In the genomic region with DNA sequence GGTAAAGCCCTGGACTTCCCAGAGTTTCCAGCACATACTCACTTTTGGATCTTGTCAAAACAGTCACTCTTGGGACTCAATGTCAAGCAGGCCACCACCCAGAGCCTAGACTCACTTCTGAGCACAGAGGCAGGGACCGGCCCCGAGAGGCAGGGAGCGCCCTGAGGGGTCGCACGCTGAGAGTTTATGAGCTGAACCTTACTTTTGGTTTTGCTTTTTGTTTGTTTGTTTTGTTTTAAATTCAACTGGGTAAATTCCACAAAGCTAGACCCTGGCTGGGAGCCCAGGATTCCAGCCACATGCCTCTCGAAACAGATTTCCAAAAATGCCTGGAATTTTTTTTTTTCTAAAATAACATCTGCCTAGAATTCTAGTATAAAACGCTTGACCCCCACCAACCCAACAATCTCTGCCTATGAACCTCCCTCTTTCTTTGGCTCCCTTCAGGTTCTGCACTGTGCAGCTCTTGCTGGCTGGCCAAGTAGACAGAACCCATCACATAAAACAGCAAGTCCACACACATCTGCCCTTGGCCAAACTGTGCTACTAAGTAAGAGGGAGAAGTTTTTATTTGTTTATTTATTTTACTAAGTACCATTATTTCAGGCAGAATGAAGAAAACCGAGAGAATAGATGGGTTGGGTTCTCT, we compare ENCODE assay signal across 11 mouse cellular contexts. TPM values are rescaled to one million over a fixed set of nuclear protein-coding genes. Genes with fewer than 3 reads are reported as not detected.
DNase-seq lines count a peak whose midpoint lies in the region; ATAC-seq and TF ChIP-seq lines count a peak whose summit lies in the region.
"Had no signal": no experiment of that assay in that cellular context is flagged by ENCODE, and none has a peak within 500 bp of the region (broad histone marks: within the 10 kb centered on the region; RNA-seq: fewer than 3 reads in every experiment).

No protein-coding gene starts in this region.

- ATAC-seq in embryonic facial prominence, embryonic 13.5 days (ENCODE audit: insufficient number of reproducible peaks, insufficient read depth, low FRiP score, low TSS enrichment, low read depth): no peak
- ATAC-seq in lung, embryonic 15.5 days (ENCODE audit: borderline replicate concordance, extremely low read depth, low FRiP score, low TSS enrichment): no peak; the same call in 1 of the 2 replicates
- no peak for ATAC-seq in forebrain, embryonic 13.5 days
- ATAC-seq: activated CD4-positive, CD25-positive, alpha-beta regulatory T cell, adult 4 months; liver, embryonic 12.5 days had no signal

- H3K9ac ChIP-seq in embryonic facial prominence, embryonic 13.5 days: no peak overlapping the region
- no peak overlapping the region for H3K9ac ChIP-seq in lung, embryonic 15.5 days
- no peak overlapping the region for H3K9ac ChIP-seq in forebrain, embryonic 13.5 days
- H3K9ac ChIP-seq: liver, embryonic 12.5 days had no signal

- H3K9me3 ChIP-seq in embryonic facial prominence, embryonic 13.5 days: no peaks in the 10 kb centered on the region
- no peaks in the 10 kb centered on the region for H3K9me3 ChIP-seq in embryonic facial prominence, embryonic 10.5 days
- no peaks in the 10 kb centered on the region for H3K9me3 ChIP-seq in lung, embryonic 15.5 days
- no peaks in the 10 kb centered on the region for H3K9me3 ChIP-seq in forebrain, embryonic 13.5 days (replicated peaks)
- H3K9me3 ChIP-seq: liver, embryonic 12.5 days had no signal

- H3K4me1 ChIP-seq in embryonic facial prominence, embryonic 13.5 days: peaks cover 22% of the 10 kb centered on the region
- H3K4me1 ChIP-seq in embryonic facial prominence, embryonic 10.5 days: peaks cover 6% of the 10 kb centered on the region; the same call in 1 of the 2 replicates
- peaks cover 14% of the 10 kb centered on the region for H3K4me1 ChIP-seq in lung, embryonic 15.5 days
- H3K4me1 ChIP-seq in lung, adult 2 months (ENCODE audit: control insufficient read depth, insufficient read depth, low read length): peaks cover 3% of the 10 kb centered on the region; the same call in 1 of the 2 replicates
- H3K4me1 ChIP-seq in forebrain, embryonic 13.5 days: no peaks in the 10 kb centered on the region
- H3K4me1 ChIP-seq: liver, embryonic 12.5 days had no signal

- no peak for DNase-seq in embryonic facial prominence, embryonic 10.5 days (ENCODE audit: low spot score)
- DNase-seq in lung, adult 2 months: no peak
- peak; percentile 67 to 83 for DNase-seq in kidney, postnatal 36 days
- DNase-seq in layer of hippocampus, postnatal 10 days (ENCODE audit: low spot score in 2 of 2): no peak
- no peak for DNase-seq in adrenal gland, adult (ENCODE audit: inconsistent age in 2 of 2, low spot score in 1 of 2)
- DNase-seq: cerebellum, postnatal 14 days had no signal

- no peak for TF ChIP-seq POLR2A in lung, adult 2 months (IDR thresholded peaks at IDR 0.05; ENCODE audit: borderline replicate concordance, extremely low read depth, low read depth, low read length)

- no peaks in the 10 kb centered on the region for H3K36me3 ChIP-seq in embryonic facial prominence, embryonic 13.5 days
- H3K36me3 ChIP-seq in embryonic facial prominence, embryonic 10.5 days (replicated peaks): no peaks in the 10 kb centered on the region
- no peaks in the 10 kb centered on the region for H3K36me3 ChIP-seq in lung, embryonic 15.5 days
- no peaks in the 10 kb centered on the region for H3K36me3 ChIP-seq in forebrain, embryonic 13.5 days (ENCODE audit: poor library complexity, severe bottlenecking)
- H3K36me3 ChIP-seq: liver, embryonic 12.5 days had no signal

- H3K4me2 ChIP-seq in embryonic facial prominence, embryonic 13.5 days: peak overlapping the region; percentile 38
- 0 out of 2 replicates have a peak overlapping the region, but pooled peaks have one; percentile 13 for H3K4me2 ChIP-seq in lung, embryonic 15.5 days
- no peak overlapping the region for H3K4me2 ChIP-seq in forebrain, embryonic 13.5 days
- H3K4me2 ChIP-seq: liver, embryonic 12.5 days had no signal

- peak overlapping the region; percentile 71 for H3K27ac ChIP-seq in embryonic facial prominence, embryonic 13.5 days
- H3K27ac ChIP-seq in embryonic facial prominence, embryonic 10.5 days (replicated peaks): no peak overlapping the region
- H3K27ac ChIP-seq in lung, embryonic 15.5 days: peak overlapping the region; percentile 4; the same call in 1 of the 2 replicates
- no peak overlapping the region for H3K27ac ChIP-seq in forebrain, embryonic 13.5 days
- H3K27ac ChIP-seq: liver, embryonic 12.5 days had no signal

- no peaks in the 10 kb centered on the region for H3K27me3 ChIP-seq in embryonic facial prominence, embryonic 13.5 days
- no peaks in the 10 kb centered on the region for H3K27me3 ChIP-seq in embryonic facial prominence, embryonic 10.5 days (replicated peaks; ENCODE audit: low read depth, poor library complexity, severe bottlenecking)
- H3K27me3 ChIP-seq in lung, embryonic 15.5 days: no peaks in the 10 kb centered on the region
- no peaks in the 10 kb centered on the region for H3K27me3 ChIP-seq in forebrain, embryonic 13.5 days

- no peak overlapping the region for H3K4me3 ChIP-seq in embryonic facial prominence, embryonic 13.5 days
- H3K4me3 ChIP-seq in embryonic facial prominence, embryonic 10.5 days: no peak overlapping the region
- no peak overlapping the region for H3K4me3 ChIP-seq in lung, embryonic 15.5 days
- H3K4me3 ChIP-seq in lung, adult 2 months (replicated peaks; ENCODE audit: extremely low read depth, low read depth, low read length): no peak overlapping the region
- no peak overlapping the region for H3K4me3 ChIP-seq in forebrain, embryonic 13.5 days
- H3K4me3 ChIP-seq: liver, embryonic 12.5 days had no signal

- TF ChIP-seq CTCF in lung, adult 2 months (IDR thresholded peaks at IDR 0.05; ENCODE audit: insufficient read depth, low read length): no peak

- 34% methylated on average over 8 of the region's 8 CpGs for WGBS in embryonic facial prominence, embryonic 13.5 days
- WGBS in embryonic facial prominence, embryonic 10.5 days: 71% methylated on average over 8 of the region's 8 CpGs
- 39% methylated on average over 8 of the region's 8 CpGs for WGBS in lung, embryonic 15.5 days
- WGBS in lung, adult 2 months: 41% methylated on average over 8 of the region's 8 CpGs
- 78% methylated on average over 8 of the region's 8 CpGs for WGBS in forebrain, embryonic 13.5 days

RNA-seq across cellular contexts. Expression of gene Vgll4, which starts 28.5 kb away (rescaled TPM):
- polyA plus RNA-seq in embryonic facial prominence, embryonic 13.5 days (2015; fragmentation: Nextera tagmentation; extraction: Ambion mirVana): 148 TPM in 2 replicates
- 98.8 and 111 TPM in 2 replicates for polyA plus RNA-seq in embryonic facial prominence, embryonic 10.5 days (2016; fragmentation: Nextera tagmentation; extraction: Ambion mirVana)
- polyA plus RNA-seq in lung, embryonic 15.5 days (2015; fragmentation: Nextera tagmentation; extraction: Ambion mirVana): 133 and 147 TPM in 2 replicates
- 80.8 and 81.7 TPM in 2 replicates for polyA plus RNA-seq in lung, adult 2 months (2012; rRNA removed)
- 10 to 100 TPM; 41.3 to 43.7 TPM for total RNA-seq in layer of hippocampus, postnatal 10 days (2021)
- 81.5 and 84.3 TPM in 2 replicates for polyA plus RNA-seq in forebrain, embryonic 13.5 days (2015; fragmentation: Nextera tagmentation; extraction: Ambion mirVana)

Comparison
In these comparisons a context has a peak if more than half of its experiments do, and no peak if none do; other contexts are left out.
1. H3K27ac ChIP-seq: peak in embryonic facial prominence, embryonic 13.5 days (single experiment) and lung, embryonic 15.5 days (single experiment); none in embryonic facial prominence, embryonic 10.5 days (single experiment) and forebrain, embryonic 13.5 days (single experiment).
2. DNase-seq: peak in kidney, postnatal 36 days (2 of 2); none in embryonic facial prominence, embryonic 10.5 days (single experiment), lung, adult 2 months (single experiment), layer of hippocampus, postnatal 10 days (0 of 2) and adrenal gland, adult (0 of 2).